21 mouse cellular contexts compared by ENCODE assay signal in the genomic region with DNA sequence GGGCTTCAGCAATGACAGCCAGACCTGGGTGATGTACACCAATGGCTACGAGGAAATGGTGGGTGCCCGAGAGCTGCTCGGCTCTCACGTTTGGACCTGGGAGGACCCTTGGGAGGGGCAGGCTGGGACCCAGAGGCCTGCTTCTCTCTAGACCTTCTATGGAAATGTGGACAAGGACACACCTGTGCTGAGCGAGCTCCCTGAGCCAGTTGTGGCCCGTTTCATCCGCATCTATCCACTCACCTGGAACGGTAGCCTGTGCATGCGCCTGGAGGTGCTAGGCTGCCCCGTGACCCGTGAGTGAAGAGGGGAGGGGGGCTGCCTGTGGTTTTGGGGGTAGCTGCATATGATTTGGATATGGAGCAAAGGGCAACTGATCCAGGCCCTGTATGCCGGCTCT. TPM values are rescaled to one million over a fixed set of nuclear protein-coding genes. Genes with fewer than 3 reads are reported as not detected.
"Had no signal": no experiment of that assay in that cellular context is flagged by ENCODE, and none has a peak within 500 bp of the region (broad histone marks: within the 10 kb centered on the region; RNA-seq: fewer than 3 reads in every experiment).

No protein-coding gene starts in this region.

- H3K4me3 ChIP-seq: intestine, embryonic 15.5 days; limb, embryonic 10.5 days; liver, embryonic 15.5 days; midbrain, embryonic 10.5 days; myocyte; neural tube, embryonic 15.5 days; stomach, embryonic 15.5 days had no signal

- H3K9ac ChIP-seq: intestine, embryonic 15.5 days; liver, embryonic 15.5 days; neural tube, embryonic 15.5 days; stomach, embryonic 15.5 days had no signal

- DNase-seq: lung, adult 2 months; lung, postnatal 4 days; midbrain, embryonic 14.5 days; right cerebral cortex, adult 18-20 months; spleen, adult 18-20 months; thymus, adult 2 months; thymus, postnatal 25 days had no signal

- H3K27me3 ChIP-seq: intestine, embryonic 15.5 days; stomach, embryonic 15.5 days had no signal

- H3K4me2 ChIP-seq: intestine, embryonic 15.5 days; liver, embryonic 11.5 days; liver, embryonic 15.5 days; neural tube, embryonic 15.5 days; stomach, embryonic 15.5 days had no signal

- H3K27ac ChIP-seq: intestine, embryonic 15.5 days; liver, embryonic 15.5 days; midbrain, embryonic 10.5 days; neural tube, embryonic 15.5 days; stomach, embryonic 15.5 days had no signal

- ATAC-seq: intestine, embryonic 15.5 days; lung, postnatal 0 days had no signal

- H3K9me3 ChIP-seq: intestine, embryonic 15.5 days; limb, embryonic 10.5 days; liver, embryonic 15.5 days; midbrain, embryonic 10.5 days; neural tube, embryonic 15.5 days; stomach, embryonic 15.5 days had no signal

- H3K4me1 ChIP-seq: intestine, embryonic 15.5 days; liver, embryonic 15.5 days; neural tube, embryonic 15.5 days; stomach, embryonic 15.5 days had no signal

RNA-seq across cellular contexts. Expression of a gene that starts 30.3 kb away (rescaled TPM):
- total RNA-seq: layer of hippocampus, adult 8-10 months; layer of hippocampus, postnatal 14 days; left cerebral cortex, adult 18-20 months; left cerebral cortex, postnatal 14 days; megakaryocyte, adult 5-6 weeks had no signal
- polyA plus RNA-seq: midbrain, embryonic 14.5 days; myocyte had no signal
